Mouse (Mus musculus): ENCODE results near the gene Fasl. TPM values are rescaled to one million over a fixed set of nuclear protein-coding genes. Genes with fewer than 3 reads are reported as not detected.

The Fasl gene
- polyA plus RNA-seq, 1 experiment from 2014 or later = 0.30 TPM

GRCm38 (mm10) chr1:161734314-161734713 lies 54.0 kb downstream of the Fasl start:
- Histone ChIP-seq H3K4me1 (replicated peaks) (no peaks in the 10 kb centered on the region), H3K36me3 (no peaks in the 10 kb centered on the region), H3K9me3 (no peaks in the 10 kb centered on the region), H3K27ac (replicated peaks) (no peak overlapping the region), H3K4me3 (no peak overlapping the region), H3K27me3 (no peaks in the 10 kb centered on the region), H3K4me2 (no peak overlapping the region), H3K9ac (no peak overlapping the region)
- WGBS = 90% methylated on average over 11 of the region's 11 CpGs
- ATAC-seq (ENCODE audit: low FRiP score, low read depth) = no peak

Other genes with a start within 250 kb of the Fasl start
- 15.1 and 19.5 TPM in 2 replicates for gene Suco, start 88.2 kb upstream of the Fasl start, polyA plus RNA-seq (2015; fragmentation: Nextera tagmentation; extraction: Ambion mirVana)
- 35.4 and 36.6 TPM in 2 replicates for gene Pigc, start 180.7 kb upstream of the Fasl start, polyA plus RNA-seq (2015; fragmentation: Nextera tagmentation; extraction: Ambion mirVana)
- 0.16 and 0.25 TPM in 2 replicates for gene 4930558K02Rik, start 191.1 kb upstream of the Fasl start, polyA plus RNA-seq (2015; fragmentation: Nextera tagmentation; extraction: Ambion mirVana)